Mouse (Mus musculus): ENCODE measurements around the gene Ms4a2. TPM values are rescaled to one million over a fixed set of nuclear protein-coding genes. Genes with fewer than 3 reads are reported as not detected.

Ms4a2 gene
- total RNA-seq, 2 experiments from 2014 or later = 0.96 to 2.8 TPM

- peak; percentile 68; the same call in 1 of the 2 replicates for ATAC-seq (replicated peaks; ENCODE audit: low FRiP score, low TSS enrichment, poor library complexity, severe bottlenecking)
Measured at GRCm38 (mm10) chr19:11602026-11602425, 21.5 kb downstream of the Ms4a2 start.

- ATAC-seq (replicated peaks; ENCODE audit: low FRiP score, low TSS enrichment, poor library complexity, severe bottlenecking) = no peak
Measured at GRCm38 (mm10) chr19:11601349-11601748, 22.2 kb downstream of the Ms4a2 start.

- no peak for ATAC-seq (replicated peaks; ENCODE audit: low FRiP score, low TSS enrichment, poor library complexity, severe bottlenecking)
Measured at GRCm38 (mm10) chr19:11589891-11590449, 33.5 kb downstream of the Ms4a2 start.

GRCm38 (mm10) chr19:11589205-11589604, 34.3 kb downstream of the Ms4a2 start:
- no peak for ATAC-seq (replicated peaks; ENCODE audit: low FRiP score, low TSS enrichment, poor library complexity, severe bottlenecking)

GRCm38 (mm10) chr19:11574965-11575364, 48.6 kb downstream of the Ms4a2 start:
- ATAC-seq (replicated peaks; ENCODE audit: low FRiP score, low TSS enrichment, poor library complexity, severe bottlenecking) = no peak

Other genes starting within 250 kb of the Ms4a2 start
- not detected in 2 replicates for gene Ms4a4a, start 248.2 kb downstream of the Ms4a2 start, total RNA-seq (2014; fragmentation: Nextera tagmentation)
- gene Ms4a4a, start 248.2 kb downstream of the Ms4a2 start, total RNA-seq (2017) = not detected in 2 replicates
- gene Ms4a4c, start 218.9 kb downstream of the Ms4a2 start, total RNA-seq (2014; fragmentation: Nextera tagmentation) = not detected in 2 replicates
- gene Ms4a4c, start 218.9 kb downstream of the Ms4a2 start, total RNA-seq (2017) = not detected in 2 replicates
- gene Ms4a4b, start 180.2 kb downstream of the Ms4a2 start, total RNA-seq (2014; fragmentation: Nextera tagmentation) = 2.6 and 17.3 TPM in 2 replicates
- 14.1 TPM in 1 of 2 replicates, not detected in the other for gene Ms4a4b, start 180.2 kb downstream of the Ms4a2 start, total RNA-seq (2017)
- gene Ms4a6c, start 154.4 kb downstream of the Ms4a2 start, total RNA-seq (2014; fragmentation: Nextera tagmentation) = 1.3 TPM in 1 of 2 replicates, not detected in the other
- 0.85 and 4.3 TPM in 2 replicates for gene Ms4a6c, start 154.4 kb downstream of the Ms4a2 start, total RNA-seq (2017)
- gene Gm8369, start 137.8 kb downstream of the Ms4a2 start, total RNA-seq (2014; fragmentation: Nextera tagmentation) = 0.59 and 1.0 TPM in 2 replicates
- gene Gm8369, start 137.8 kb downstream of the Ms4a2 start, total RNA-seq (2017) = not detected in 2 replicates
- 2.2 and 5.3 TPM in 2 replicates for gene Ms4a6b, start 107.2 kb downstream of the Ms4a2 start, total RNA-seq (2014; fragmentation: Nextera tagmentation)
- gene Ms4a6b, start 107.2 kb downstream of the Ms4a2 start, total RNA-seq (2017) = 0.69 and 2.1 TPM in 2 replicates
- gene Ms4a4d, start 86.9 kb downstream of the Ms4a2 start, total RNA-seq (2014; fragmentation: Nextera tagmentation) = not detected in 2 replicates
- not detected in 2 replicates for gene Ms4a4d, start 86.9 kb downstream of the Ms4a2 start, total RNA-seq (2017)
- gene Ms4a6d, start 18.9 kb downstream of the Ms4a2 start, total RNA-seq (2014; fragmentation: Nextera tagmentation) = not detected in 2 replicates
- not detected in 2 replicates for gene Ms4a6d, start 18.9 kb downstream of the Ms4a2 start, total RNA-seq (2017)
- gene Ms4a3, start 17.1 kb upstream of the Ms4a2 start, total RNA-seq (2014; fragmentation: Nextera tagmentation) = 5.3 TPM in 1 of 2 replicates, not detected in the other
- gene Ms4a3, start 17.1 kb upstream of the Ms4a2 start, total RNA-seq (2017) = 0.14 and 3.0 TPM in 2 replicates
- not detected in 2 replicates for gene Oosp2, start 36.8 kb upstream of the Ms4a2 start, total RNA-seq (2014; fragmentation: Nextera tagmentation)
- gene Oosp2, start 36.8 kb upstream of the Ms4a2 start, total RNA-seq (2017) = not detected in 2 replicates
- gene Oosp1, start 67.4 kb upstream of the Ms4a2 start, total RNA-seq (2014; fragmentation: Nextera tagmentation) = not detected in 2 replicates
- gene Oosp1, start 67.4 kb upstream of the Ms4a2 start, total RNA-seq (2017) = 3.4 TPM in 1 of 2 replicates, not detected in the other
- gene Oosp3, start 73.3 kb upstream of the Ms4a2 start, total RNA-seq (2014; fragmentation: Nextera tagmentation) = not detected in 2 replicates
- gene Oosp3, start 73.3 kb upstream of the Ms4a2 start, total RNA-seq (2017) = not detected in 2 replicates
- not detected in 2 replicates for gene Gif, start 123.8 kb upstream of the Ms4a2 start, total RNA-seq (2014; fragmentation: Nextera tagmentation)
- not detected in 2 replicates for gene Gif, start 123.8 kb upstream of the Ms4a2 start, total RNA-seq (2017)
- gene Mrpl16, start 146.7 kb upstream of the Ms4a2 start, total RNA-seq (2014; fragmentation: Nextera tagmentation) = 73.6 and 85.5 TPM in 2 replicates
- gene Mrpl16, start 146.7 kb upstream of the Ms4a2 start, total RNA-seq (2017) = 112 and 131 TPM in 2 replicates
- gene Stx3, start 195.7 kb upstream of the Ms4a2 start, total RNA-seq (2014; fragmentation: Nextera tagmentation) = 5.6 and 8.0 TPM in 2 replicates
- 6.2 and 16.5 TPM in 2 replicates for gene Stx3, start 195.7 kb upstream of the Ms4a2 start, total RNA-seq (2017)
- gene Olfr1417, start 215.5 kb upstream of the Ms4a2 start, total RNA-seq (2014; fragmentation: Nextera tagmentation) = not detected in 2 replicates
- gene Olfr1417, start 215.5 kb upstream of the Ms4a2 start, total RNA-seq (2017) = 0.28 TPM in 1 of 2 replicates, not detected in the other
- not detected in 2 replicates for gene Olfr1418, start 237.3 kb upstream of the Ms4a2 start, total RNA-seq (2014; fragmentation: Nextera tagmentation)
- gene Olfr1418, start 237.3 kb upstream of the Ms4a2 start, total RNA-seq (2017) = not detected in 2 replicates

Measured in megakaryocyte-erythroid progenitor cell, adult 5-6 weeks (primary cell).